Mouse (Mus musculus): ENCODE measurements around the gene Padi2. TPM values are rescaled to one million over a fixed set of nuclear protein-coding genes. Genes with fewer than 3 reads are reported as not detected.

The Padi2 gene
- total and polyA plus RNA-seq, 2 experiments from 2014 or later, result 3.0 to 5.3 TPM

DNA sequence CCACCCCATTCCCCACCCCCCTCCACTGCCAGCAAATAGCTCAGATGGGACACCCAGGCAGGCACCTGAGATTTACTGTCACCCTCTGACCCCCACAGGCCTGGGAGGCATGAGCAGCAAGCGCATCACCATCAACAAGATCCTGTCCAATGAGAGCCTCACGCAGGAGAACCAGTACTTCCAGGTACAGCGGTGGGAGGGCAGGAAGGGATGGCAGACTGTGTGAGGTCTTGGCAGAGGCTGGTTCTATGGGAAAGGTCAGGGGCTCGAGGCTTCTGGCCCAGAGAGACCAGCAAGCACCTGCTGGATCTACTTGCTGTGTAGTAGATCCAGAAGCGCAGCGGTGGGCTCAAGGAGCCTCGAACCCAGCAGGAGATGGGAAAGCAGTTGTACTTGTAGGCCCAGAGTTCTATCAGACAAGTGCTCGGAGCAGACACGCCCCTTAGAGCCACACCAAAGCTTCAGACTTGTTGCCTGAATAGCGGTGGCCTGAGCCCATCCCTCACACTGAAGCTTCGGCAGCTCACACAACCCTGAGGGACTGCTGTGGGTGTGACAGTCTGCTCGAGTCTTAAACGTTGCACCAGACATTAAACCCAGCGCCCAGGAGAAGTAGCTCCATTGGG, 40.5 kb downstream of the Padi2 start:
- Histone ChIP-seq H3K36me3 (ENCODE audit: insufficient read depth, low read length) (no peaks in the 10 kb centered on the region), H3K9ac (replicated peaks; ENCODE audit: low read length) (no peak overlapping the region)
- WGBS, result 78% methylated on average over 14 of the region's 14 CpGs

DNA sequence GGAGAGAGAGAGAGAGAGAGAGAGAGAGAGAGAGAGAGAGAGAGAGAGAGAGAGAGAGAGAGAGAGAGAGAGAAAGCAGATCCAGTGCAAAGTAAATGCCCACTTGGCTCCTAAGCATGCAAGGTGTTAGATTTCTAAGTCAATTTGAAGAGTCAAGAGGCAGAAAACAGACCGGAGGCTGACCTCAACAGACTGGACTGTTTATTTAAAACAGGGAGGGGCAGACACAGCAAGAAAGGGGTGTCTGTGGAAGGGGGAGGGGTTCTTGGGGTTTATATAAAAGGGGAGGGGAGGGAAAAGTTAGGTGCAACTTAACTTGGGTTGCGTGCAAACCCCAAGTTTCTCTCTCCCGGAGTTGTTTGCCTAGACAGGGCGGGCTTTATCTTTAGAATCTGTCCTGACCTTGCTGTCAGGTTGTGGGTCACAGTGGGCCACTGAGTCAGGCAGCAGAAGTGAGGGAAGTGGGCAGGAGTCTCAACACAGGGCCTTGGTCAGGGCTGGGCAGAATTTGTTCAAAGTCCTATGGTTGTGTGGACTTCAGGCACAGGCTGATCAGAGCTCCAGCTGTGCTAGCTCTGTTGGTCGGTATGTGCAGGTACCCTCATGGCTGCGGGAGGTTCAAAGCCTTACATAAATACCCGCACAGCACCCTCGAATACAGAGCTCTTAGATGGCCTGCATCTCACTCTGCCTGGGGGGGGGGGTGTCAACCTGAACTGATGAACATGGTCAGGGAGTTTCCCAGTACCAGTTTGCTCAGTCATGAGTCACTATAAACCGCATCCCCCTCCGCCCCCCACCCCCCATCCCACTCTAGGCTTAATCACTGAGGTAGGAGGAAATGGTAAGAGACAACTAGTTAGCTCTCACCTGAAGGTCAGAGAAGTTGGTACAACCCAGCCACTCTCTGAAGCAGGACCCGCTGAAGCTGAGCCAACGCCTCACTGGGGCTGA, 41.6 kb downstream of the Padi2 start:
- H3K4me1 ChIP-seq (ENCODE audit: insufficient read depth, low read length), result no peaks in the 10 kb centered on the region
- no peak overlapping the region for H3K9ac ChIP-seq (replicated peaks; ENCODE audit: low read length)
- H3K4me3 ChIP-seq (ENCODE audit: low read length), result no peak overlapping the region
- 86% methylated on average over 12 of the region's 12 CpGs for WGBS
- H3K27ac ChIP-seq, result no peak overlapping the region
- no peak for TF ChIP-seq CTCF (IDR thresholded peaks at IDR 0.05; ENCODE audit: low read depth)
- no peaks in the 10 kb centered on the region for H3K9me3 ChIP-seq (ENCODE audit: low read length)
- no peaks in the 10 kb centered on the region for H3K27me3 ChIP-seq (ENCODE audit: insufficient read depth, low read length)
- no peak for DNase-seq (ENCODE audit: low spot score)
- H3K36me3 ChIP-seq (ENCODE audit: insufficient read depth, low read length), result no peaks in the 10 kb centered on the region
- no peak overlapping the region for H3K4me2 ChIP-seq (ENCODE audit: low read depth, low read length)
- no peak for ATAC-seq

More for the DNA sequence above, 40.5 kb downstream of the Padi2 start:
- Histone ChIP-seq H3K27me3 (ENCODE audit: insufficient read depth, low read length) (no peaks in the 10 kb centered on the region), H3K4me3 (ENCODE audit: low read length) (no peak overlapping the region), H3K27ac (no peak overlapping the region), H3K4me2 (ENCODE audit: low read depth, low read length) (no peak overlapping the region), H3K9me3 (ENCODE audit: low read length) (no peaks in the 10 kb centered on the region), H3K4me1 (ENCODE audit: insufficient read depth, low read length) (no peaks in the 10 kb centered on the region)
- no peak for DNase-seq (ENCODE audit: low spot score)
- no peak for TF ChIP-seq CTCF (IDR thresholded peaks at IDR 0.05; ENCODE audit: low read depth)
- ATAC-seq, result no peak

GRCm38 (mm10) chr4:140948481-140948880, 42.3 kb downstream of the Padi2 start:
- no peak for TF ChIP-seq CTCF (IDR thresholded peaks at IDR 0.05; ENCODE audit: low read depth)
- no peaks in the 10 kb centered on the region for H3K36me3 ChIP-seq (ENCODE audit: insufficient read depth, low read length)
- H3K27ac ChIP-seq, result no peak overlapping the region
- WGBS, result 90% methylated on average over 6 of the region's 6 CpGs
- DNase-seq (ENCODE audit: low spot score), result no peak
- no peak for ATAC-seq
- H3K9ac ChIP-seq (replicated peaks; ENCODE audit: low read length), result no peak overlapping the region
- no peaks in the 10 kb centered on the region for H3K4me1 ChIP-seq (ENCODE audit: insufficient read depth, low read length)
- no peak overlapping the region for H3K4me3 ChIP-seq (ENCODE audit: low read length)
- H3K4me2 ChIP-seq (ENCODE audit: low read depth, low read length), result no peak overlapping the region
- no peaks in the 10 kb centered on the region for H3K9me3 ChIP-seq (ENCODE audit: low read length)
- H3K27me3 ChIP-seq (ENCODE audit: insufficient read depth, low read length), result no peaks in the 10 kb centered on the region

DNA sequence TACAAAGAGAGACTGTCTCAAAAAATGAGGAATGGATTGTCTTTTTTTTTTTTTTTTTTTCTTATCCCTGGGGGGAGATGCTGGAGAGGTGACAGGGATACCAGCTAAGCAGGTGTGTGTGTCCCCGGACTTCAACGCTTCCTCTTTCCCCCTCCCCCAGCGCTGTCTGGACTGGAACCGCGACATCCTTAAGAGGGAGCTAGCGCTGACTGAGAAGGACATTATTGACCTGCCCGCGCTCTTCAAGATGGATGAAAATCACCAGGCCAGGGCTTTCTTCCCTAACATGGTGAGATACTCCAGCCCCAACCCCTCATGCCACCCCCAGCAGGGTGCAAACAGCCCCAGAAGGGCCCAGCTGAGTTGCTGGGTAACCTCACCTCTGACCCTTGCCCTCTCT, 42.9 kb downstream of the Padi2 start:
- ATAC-seq, result no peak
- H3K27ac ChIP-seq, result no peak overlapping the region
- no peak for DNase-seq (ENCODE audit: low spot score)
- no peak overlapping the region for H3K4me2 ChIP-seq (ENCODE audit: low read depth, low read length)
- no peaks in the 10 kb centered on the region for H3K9me3 ChIP-seq (ENCODE audit: low read length)
- no peaks in the 10 kb centered on the region for H3K36me3 ChIP-seq (ENCODE audit: insufficient read depth, low read length)
- no peak overlapping the region for H3K4me3 ChIP-seq (ENCODE audit: low read length)
- 78% methylated on average over 8 of the region's 8 CpGs for WGBS
- H3K4me1 ChIP-seq (ENCODE audit: insufficient read depth, low read length), result no peaks in the 10 kb centered on the region
- H3K9ac ChIP-seq (replicated peaks; ENCODE audit: low read length), result no peak overlapping the region
- no peak for TF ChIP-seq CTCF (IDR thresholded peaks at IDR 0.05; ENCODE audit: low read depth)
- no peaks in the 10 kb centered on the region for H3K27me3 ChIP-seq (ENCODE audit: insufficient read depth, low read length)

DNA sequence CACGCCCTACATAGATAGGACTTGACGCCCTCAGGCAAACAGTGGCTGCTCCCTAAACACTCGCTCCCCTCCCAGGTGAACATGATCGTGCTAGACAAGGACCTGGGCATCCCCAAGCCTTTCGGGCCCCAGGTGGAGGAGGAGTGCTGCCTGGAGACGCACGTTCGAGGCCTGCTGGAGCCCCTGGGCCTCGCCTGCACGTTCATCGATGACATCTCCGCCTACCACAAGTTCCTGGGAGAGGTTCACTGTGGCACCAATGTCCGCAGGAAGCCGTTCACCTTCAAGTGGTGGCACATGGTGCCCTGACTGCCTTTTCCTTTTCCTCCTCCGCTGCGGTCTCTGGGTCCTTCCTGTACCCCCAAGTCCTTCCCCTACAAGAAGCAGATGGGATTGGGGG, 43.5 kb downstream of the Padi2 start:
- H3K4me1 ChIP-seq (ENCODE audit: insufficient read depth, low read length), result no peaks in the 10 kb centered on the region
- no peaks in the 10 kb centered on the region for H3K27me3 ChIP-seq (ENCODE audit: insufficient read depth, low read length)
- H3K9ac ChIP-seq (replicated peaks; ENCODE audit: low read length), result no peak overlapping the region
- no peaks in the 10 kb centered on the region for H3K36me3 ChIP-seq (ENCODE audit: insufficient read depth, low read length)
- H3K9me3 ChIP-seq (ENCODE audit: low read length), result no peaks in the 10 kb centered on the region
- no peak overlapping the region for H3K4me2 ChIP-seq (ENCODE audit: low read depth, low read length)
- WGBS, result 88% methylated on average over 16 of the region's 16 CpGs
- DNase-seq (ENCODE audit: low spot score) (no peak), ATAC-seq (no peak)
- TF ChIP-seq CTCF (IDR thresholded peaks at IDR 0.05; ENCODE audit: low read depth), result no peak
- no peak overlapping the region for H3K27ac ChIP-seq
- no peak overlapping the region for H3K4me3 ChIP-seq (ENCODE audit: low read length)

DNA sequence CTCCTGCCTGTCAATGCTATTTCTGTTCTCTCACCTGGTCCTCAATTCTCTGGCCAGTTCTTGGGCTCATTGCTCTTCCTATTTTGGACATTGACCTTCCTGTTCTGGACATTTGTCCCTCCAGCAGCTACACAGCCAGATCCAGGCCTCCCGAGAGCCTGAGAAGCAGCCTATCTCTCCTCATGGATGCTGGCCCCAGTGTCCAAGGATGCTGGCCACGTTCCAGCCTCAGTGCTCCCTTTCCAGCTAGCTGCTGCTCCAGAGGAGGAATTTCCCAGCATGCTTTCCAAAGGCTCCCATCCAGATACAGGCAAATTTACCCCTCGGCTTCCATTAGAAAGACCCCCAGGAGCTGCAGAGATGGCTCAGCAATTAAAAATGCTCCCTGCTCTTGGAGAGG, 44.4 kb downstream of the Padi2 start:
- H3K36me3 ChIP-seq (ENCODE audit: insufficient read depth, low read length), result no peaks in the 10 kb centered on the region
- H3K27ac ChIP-seq, result no peak overlapping the region
- no peaks in the 10 kb centered on the region for H3K9me3 ChIP-seq (ENCODE audit: low read length)
- DNase-seq (ENCODE audit: low spot score) (no peak), ATAC-seq (no peak)
- H3K9ac ChIP-seq (replicated peaks; ENCODE audit: low read length), result no peak overlapping the region
- H3K4me3 ChIP-seq (ENCODE audit: low read length), result no peak overlapping the region
- H3K27me3 ChIP-seq (ENCODE audit: insufficient read depth, low read length), result no peaks in the 10 kb centered on the region
- TF ChIP-seq CTCF (IDR thresholded peaks at IDR 0.05; ENCODE audit: low read depth), result no peak
- H3K4me2 ChIP-seq (ENCODE audit: low read depth, low read length), result no peak overlapping the region
- H3K4me1 ChIP-seq (ENCODE audit: insufficient read depth, low read length), result no peaks in the 10 kb centered on the region
- WGBS, result 44% methylated on average over 3 of the region's 3 CpGs

All from hindbrain, postnatal 0 days (tissue).